Mouse (Mus musculus): Measurements from ENCODE around the gene Swap70. TPM values are rescaled to one million over a fixed set of nuclear protein-coding genes. Genes with fewer than 3 reads are reported as not detected.

Gene Swap70
- polyA plus RNA-seq, 1 experiment from 2014 or later, result 56.9 TPM

GRCm38 (mm10) chr7:110288731-110289191, 67.2 kb downstream of the Swap70 start:
- Histone ChIP-seq H3K36me3 (ENCODE audit: inconsistent target) (no peaks in the 10 kb centered on the region), H3K79me2 (ENCODE audit: inconsistent target) (no peaks in the 10 kb centered on the region), H3K27ac (no peak overlapping the region), H3K4me3 (ENCODE audit: inconsistent target) (no peak overlapping the region)
- WGBS (ENCODE audit: missing documents), result 98% methylated on average over 6 of the region's 6 CpGs

- no peaks in the 10 kb centered on the region for H3K79me2 ChIP-seq (ENCODE audit: inconsistent target)
- 83% methylated on average over 4 of the region's 4 CpGs for WGBS (ENCODE audit: missing documents)
- no peak overlapping the region for H3K27ac ChIP-seq
- H3K36me3 ChIP-seq (ENCODE audit: inconsistent target), result no peaks in the 10 kb centered on the region
- no peak overlapping the region for H3K4me3 ChIP-seq (ENCODE audit: inconsistent target)
Observed at GRCm38 (mm10) chr7:110289647-110290046, 68.1 kb downstream of the Swap70 start.

GRCm38 (mm10) chr7:110296889-110297603, 75.5 kb downstream of the Swap70 start:
- Histone ChIP-seq H3K36me3 (ENCODE audit: inconsistent target) (no peaks in the 10 kb centered on the region), H3K27ac (no peak overlapping the region), H3K79me2 (ENCODE audit: inconsistent target) (no peaks in the 10 kb centered on the region), H3K4me3 (ENCODE audit: inconsistent target) (no peak overlapping the region)
- WGBS (ENCODE audit: missing documents), result 94% methylated on average over 16 of the region's 17 CpGs

- no peaks in the 10 kb centered on the region for H3K79me2 ChIP-seq (ENCODE audit: inconsistent target)
- H3K27ac ChIP-seq, result no peak overlapping the region
- no peaks in the 10 kb centered on the region for H3K36me3 ChIP-seq (ENCODE audit: inconsistent target)
- 98% methylated on average over 4 of the region's 4 CpGs for WGBS (ENCODE audit: missing documents)
- no peak overlapping the region for H3K4me3 ChIP-seq (ENCODE audit: inconsistent target)
Observed at GRCm38 (mm10) chr7:110297611-110298010, 76.1 kb downstream of the Swap70 start.

GRCm38 (mm10) chr7:110298090-110298489, 76.6 kb downstream of the Swap70 start:
- no peak overlapping the region for H3K4me3 ChIP-seq (ENCODE audit: inconsistent target)
- 94% methylated on average over 7 of the region's 7 CpGs for WGBS (ENCODE audit: missing documents)
- H3K79me2 ChIP-seq (ENCODE audit: inconsistent target), result no peaks in the 10 kb centered on the region
- no peak overlapping the region for H3K27ac ChIP-seq
- no peaks in the 10 kb centered on the region for H3K36me3 ChIP-seq (ENCODE audit: inconsistent target)

- no peak overlapping the region for H3K4me3 ChIP-seq (ENCODE audit: inconsistent target)
- no peak overlapping the region for H3K27ac ChIP-seq
- WGBS (ENCODE audit: missing documents), result 92% methylated on average over 16 of the region's 17 CpGs
- H3K79me2 ChIP-seq (ENCODE audit: inconsistent target), result no peaks in the 10 kb centered on the region
- no peaks in the 10 kb centered on the region for H3K36me3 ChIP-seq (ENCODE audit: inconsistent target)
Observed at GRCm38 (mm10) chr7:110298739-110299410, 77.4 kb downstream of the Swap70 start.

GRCm38 (mm10) chr7:110302886-110303285, 81.4 kb downstream of the Swap70 start:
- H3K36me3 ChIP-seq (ENCODE audit: inconsistent target), result peaks cover 4% of the 10 kb centered on the region; the same call in 1 of the 2 replicates
- no peak overlapping the region for H3K4me3 ChIP-seq (ENCODE audit: inconsistent target)
- 88% methylated on average over 6 of the region's 6 CpGs for WGBS (ENCODE audit: missing documents)
- no peak overlapping the region for H3K27ac ChIP-seq
- H3K79me2 ChIP-seq (ENCODE audit: inconsistent target), result no peaks in the 10 kb centered on the region

- 98% methylated on average over 4 of the region's 4 CpGs for WGBS (ENCODE audit: missing documents)
- no peaks in the 10 kb centered on the region for H3K79me2 ChIP-seq (ENCODE audit: inconsistent target)
- no peak overlapping the region for H3K27ac ChIP-seq
- H3K4me3 ChIP-seq (ENCODE audit: inconsistent target), result no peak overlapping the region
- H3K36me3 ChIP-seq (ENCODE audit: inconsistent target), result peaks cover 22% of the 10 kb centered on the region; the same call in 1 of the 2 replicates
Observed at GRCm38 (mm10) chr7:110305486-110305885, 84.0 kb downstream of the Swap70 start.

- Histone ChIP-seq H3K36me3 (ENCODE audit: inconsistent target) (peaks cover 25% of the 10 kb centered on the region; the same call in 1 of the 2 replicates), H3K79me2 (ENCODE audit: inconsistent target) (no peaks in the 10 kb centered on the region), H3K4me3 (ENCODE audit: inconsistent target) (no peak overlapping the region), H3K27ac (no peak overlapping the region)
- WGBS (ENCODE audit: missing documents), result 97% methylated on average over 5 of the region's 5 CpGs
Observed at GRCm38 (mm10) chr7:110306281-110306680, 84.8 kb downstream of the Swap70 start.

GRCm38 (mm10) chr7:110307741-110308140, 86.2 kb downstream of the Swap70 start:
- Histone ChIP-seq H3K36me3 (ENCODE audit: inconsistent target) (peaks cover 33% of the 10 kb centered on the region), H3K79me2 (ENCODE audit: inconsistent target) (no peaks in the 10 kb centered on the region), H3K4me3 (ENCODE audit: inconsistent target) (no peak overlapping the region), H3K27ac (no peak overlapping the region)
- WGBS (ENCODE audit: missing documents), result 94% methylated on average over 11 of the region's 11 CpGs

- no peak overlapping the region for H3K27ac ChIP-seq
- no peaks in the 10 kb centered on the region for H3K79me2 ChIP-seq (ENCODE audit: inconsistent target)
- 92% methylated on average over 8 of the region's 8 CpGs for WGBS (ENCODE audit: missing documents)
- no peak overlapping the region for H3K4me3 ChIP-seq (ENCODE audit: inconsistent target)
- peaks cover 33% of the 10 kb centered on the region for H3K36me3 ChIP-seq (ENCODE audit: inconsistent target)
Observed at GRCm38 (mm10) chr7:110309246-110309645, 87.7 kb downstream of the Swap70 start.

GRCm38 (mm10) chr7:110313392-110314055, 92.0 kb downstream of the Swap70 start:
- Histone ChIP-seq H3K36me3 (ENCODE audit: inconsistent target) (peaks cover 50% of the 10 kb centered on the region), H3K79me2 (ENCODE audit: inconsistent target) (no peaks in the 10 kb centered on the region), H3K4me3 (ENCODE audit: inconsistent target) (no peak overlapping the region), H3K27ac (peak overlapping the region; percentile 86)
- WGBS (ENCODE audit: missing documents), result 13% methylated on average over 9 of the region's 9 CpGs

- Histone ChIP-seq H3K36me3 (ENCODE audit: inconsistent target) (peaks cover 41% of the 10 kb centered on the region), H3K4me3 (ENCODE audit: inconsistent target) (no peak overlapping the region), H3K79me2 (ENCODE audit: inconsistent target) (no peaks in the 10 kb centered on the region), H3K27ac (peak overlapping the region; percentile 86)
- 91% methylated on average over 7 of the region's 7 CpGs for WGBS (ENCODE audit: missing documents)
Observed at GRCm38 (mm10) chr7:110314401-110314890, 92.9 kb downstream of the Swap70 start.

GRCm38 (mm10) chr7:110315352-110315751, 93.8 kb downstream of the Swap70 start:
- H3K27ac ChIP-seq, result no peak overlapping the region
- H3K79me2 ChIP-seq (ENCODE audit: inconsistent target), result no peaks in the 10 kb centered on the region
- peaks cover 37% of the 10 kb centered on the region for H3K36me3 ChIP-seq (ENCODE audit: inconsistent target)
- H3K4me3 ChIP-seq (ENCODE audit: inconsistent target), result no peak overlapping the region
- 100% methylated on average over 1 of the region's 1 CpGs for WGBS (ENCODE audit: missing documents)

Data from macrophage (primary cell).